Mouse (Mus musculus): ENCODE measurements around the gene Hsph1. TPM values are rescaled to one million over a fixed set of nuclear protein-coding genes. Genes with fewer than 3 reads are reported as not detected.

Hsph1 gene
- polyA plus RNA-seq, 1 experiment from 2014 or later: 59.0 TPM

Other genes starting within 250 kb of the Hsph1 start
- 1.8 and 2.2 TPM in 2 replicates for gene Medag, start 224.6 kb downstream of the Hsph1 start, polyA plus RNA-seq (2015; fragmentation: Nextera tagmentation; extraction: Ambion mirVana)
- gene Tex26, start 196.7 kb downstream of the Hsph1 start, polyA plus RNA-seq (2015; fragmentation: Nextera tagmentation; extraction: Ambion mirVana): 1.4 and 1.7 TPM in 2 replicates
- gene Wdr95, start 107.7 kb downstream of the Hsph1 start, polyA plus RNA-seq (2015; fragmentation: Nextera tagmentation; extraction: Ambion mirVana): 0.62 and 1.5 TPM in 2 replicates
- gene B3glct, start 41.9 kb upstream of the Hsph1 start, polyA plus RNA-seq (2015; fragmentation: Nextera tagmentation; extraction: Ambion mirVana): 9.7 and 11.0 TPM in 2 replicates

All from embryonic facial prominence, embryonic 15.5 days (tissue).